Mouse (Mus musculus): ENCODE data around the gene Kcnq5. TPM values are rescaled to one million over a fixed set of nuclear protein-coding genes. Genes with fewer than 3 reads are reported as not detected.

The Kcnq5 gene
- total RNA-seq, 2 experiments from 2014 or later = 1.8 to 3.0 TPM

DNA sequence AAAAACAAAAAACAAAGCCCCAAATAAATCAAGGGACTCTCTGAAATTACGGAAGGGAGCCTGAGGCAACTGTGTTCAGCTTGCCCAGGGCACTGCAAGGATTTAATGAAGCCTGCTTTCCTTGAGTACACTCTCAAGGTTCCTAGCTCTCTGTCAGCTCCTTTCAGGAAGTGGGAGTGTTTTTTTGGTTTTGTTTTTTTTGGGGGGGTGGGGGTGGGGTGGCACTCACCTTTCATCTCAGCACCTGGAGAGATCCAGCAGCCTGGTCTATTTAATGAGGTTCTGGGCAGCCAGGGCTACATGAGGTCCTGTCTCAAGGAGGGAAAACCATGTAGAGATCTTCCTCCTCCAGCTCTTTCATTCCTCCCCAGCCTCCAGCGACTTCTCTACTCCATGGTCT is 612.4 kb downstream of the Kcnq5 start, which contains the start of gene Khdc1a:
Khdc1a (plus strand) TSS at position 301 of the 400 bp plus-strand sequence.
- DNase-seq (ENCODE audit: low spot score in 2 of 2) = no peak

Data from adrenal gland, postnatal 4 days (tissue).